Mouse (Mus musculus): ENCODE measurements around the gene Rab30.
A peak's percentile ranks its signal among the peaks of the same experiment; 100 is the strongest.
"Not testable (repeated sequence)": the region's sequence is repeated elsewhere in the genome, so short reads cannot be mapped to it uniquely, and the experiment has no call there.

Rab30 gene

DNA sequence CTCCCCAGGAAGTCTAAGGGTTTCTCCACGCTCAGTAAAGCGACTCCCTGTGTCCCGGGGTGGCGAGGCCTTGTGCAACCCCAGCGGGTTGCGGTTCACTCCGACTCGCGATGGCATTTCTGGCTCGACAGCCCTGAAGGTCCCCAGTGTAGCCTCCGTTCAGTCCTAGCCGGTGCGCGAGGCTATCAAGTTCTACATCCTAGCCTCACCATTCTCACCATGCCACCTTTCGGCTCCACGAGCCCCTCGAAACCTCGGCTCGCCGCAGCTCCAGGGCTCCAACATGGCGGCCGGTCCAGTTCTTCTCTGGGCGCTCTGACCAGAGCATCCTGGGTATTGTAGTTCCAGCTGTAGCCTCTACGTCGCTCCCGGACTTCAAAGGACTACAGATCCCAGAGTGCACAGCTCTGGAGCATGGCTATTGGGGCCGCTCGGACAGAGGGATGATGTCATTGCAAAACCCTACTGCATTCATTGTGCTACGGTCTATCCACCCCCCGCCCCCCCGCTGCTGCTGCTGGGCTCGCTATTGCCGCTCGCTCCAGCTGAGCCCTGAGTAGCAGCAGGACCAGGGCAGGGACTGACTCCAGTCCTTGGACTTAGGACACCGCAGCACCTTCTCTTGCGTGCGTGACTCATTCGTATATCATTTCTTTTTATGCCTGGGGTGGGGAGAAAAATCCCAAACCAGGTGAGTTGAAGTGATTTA is at the start of gene Rab30:
TSS of gene Rab30 (plus strand) at position 452 of the 709 bp plus-strand sequence.
- DNase-seq, result peak; percentile 97 to 98

DNA sequence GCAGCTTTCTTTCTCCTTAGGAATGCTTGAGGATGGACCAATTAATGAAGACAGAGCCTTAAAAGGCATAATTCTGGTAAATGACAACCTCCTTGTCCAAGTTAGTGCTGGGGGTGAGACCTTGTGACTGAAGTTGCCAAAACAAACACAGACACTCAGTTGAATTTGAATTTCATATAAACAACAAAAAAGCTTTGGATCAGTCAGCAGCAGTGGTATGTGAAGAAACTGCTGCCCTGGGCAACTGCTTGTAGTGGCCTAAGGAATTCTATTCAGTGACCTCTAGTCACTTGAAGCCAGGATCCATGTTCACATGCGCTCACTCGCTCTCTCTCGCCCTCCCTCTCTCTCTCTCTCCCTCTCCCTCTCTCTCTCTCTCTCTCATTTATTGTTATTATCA is 45.0 kb upstream of the Rab30 start:
- no peak for DNase-seq

DNA sequence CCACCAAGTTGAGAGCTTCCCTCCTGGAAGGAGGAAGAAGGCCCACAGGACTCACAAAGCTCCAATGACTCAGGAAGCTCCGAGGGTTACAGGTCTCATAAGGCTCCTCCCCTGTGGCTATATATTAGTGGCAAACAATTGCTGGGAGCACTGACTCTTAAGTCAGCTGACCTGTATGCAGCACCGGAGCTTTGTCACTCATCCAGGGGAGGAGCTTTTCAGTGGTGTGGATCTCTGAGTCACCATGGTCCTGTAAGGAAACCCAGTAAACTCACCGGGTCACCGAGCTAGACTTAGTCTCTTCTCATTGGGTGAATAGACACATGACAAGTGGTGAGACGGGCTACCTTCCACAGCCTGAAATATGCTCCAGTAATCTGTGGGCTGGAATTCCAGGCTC is 42.6 kb upstream of the Rab30 start:
- no peak for DNase-seq

DNA sequence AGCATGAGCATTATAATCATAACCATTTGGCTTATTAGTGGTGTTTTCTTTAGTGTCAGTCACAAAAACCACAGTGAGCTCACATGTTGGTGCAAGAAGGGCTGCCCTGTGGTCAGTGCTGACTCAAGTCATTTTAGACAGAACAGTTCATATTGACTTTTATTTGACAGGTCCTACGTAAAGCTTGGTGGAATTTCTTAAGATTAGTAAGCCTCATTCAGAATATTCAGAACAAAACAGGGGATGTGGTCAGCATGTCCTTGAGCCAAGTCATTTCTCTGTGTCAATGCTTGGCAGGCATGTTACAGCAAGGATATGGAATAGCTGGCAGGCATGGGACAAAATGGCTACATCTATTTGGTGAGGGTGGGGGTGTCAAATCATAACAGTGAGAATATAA is 37.7 kb upstream of the Rab30 start:
- no peak for DNase-seq

DNA sequence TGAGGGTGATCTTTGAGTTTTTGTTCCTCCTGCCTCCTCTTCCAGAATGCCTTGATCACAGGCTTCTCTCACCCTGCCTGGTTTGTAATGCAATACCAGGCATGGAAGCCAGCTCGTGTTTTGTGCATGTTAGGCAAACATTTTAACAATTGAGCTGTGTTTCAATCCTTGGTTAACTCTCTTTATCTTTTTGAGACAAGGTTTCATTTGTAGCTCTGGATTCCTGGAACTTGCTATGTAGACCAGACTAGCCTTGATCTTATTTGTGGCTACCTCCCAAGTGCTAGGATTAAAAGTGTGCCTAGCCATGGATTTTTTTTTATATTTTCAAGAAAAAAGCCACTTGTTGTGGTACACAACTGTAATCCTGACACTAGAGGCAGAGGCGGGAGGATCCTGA is 35.9 kb upstream of the Rab30 start:
- DNase-seq, result no peak

DNA sequence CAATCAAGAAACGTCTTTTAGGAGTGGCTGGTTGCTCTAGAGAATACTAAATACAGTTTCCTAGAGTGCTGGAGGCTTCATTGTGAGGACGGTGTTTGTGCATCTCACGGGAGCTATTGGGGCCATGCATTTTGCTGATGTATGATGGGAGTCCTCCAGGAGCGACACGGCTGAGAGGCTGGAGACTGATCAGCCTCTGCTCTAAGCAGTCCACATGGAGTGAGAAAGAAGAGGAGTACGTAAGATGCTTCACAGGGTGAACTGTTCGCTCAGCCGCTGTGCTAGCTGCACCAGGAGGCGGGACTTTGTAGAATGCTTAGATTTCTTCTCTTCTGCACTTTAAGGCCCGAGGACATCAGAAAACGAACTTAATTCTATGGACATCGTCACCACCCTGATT is 34.7 kb upstream of the Rab30 start:
- no peak for DNase-seq

DNA sequence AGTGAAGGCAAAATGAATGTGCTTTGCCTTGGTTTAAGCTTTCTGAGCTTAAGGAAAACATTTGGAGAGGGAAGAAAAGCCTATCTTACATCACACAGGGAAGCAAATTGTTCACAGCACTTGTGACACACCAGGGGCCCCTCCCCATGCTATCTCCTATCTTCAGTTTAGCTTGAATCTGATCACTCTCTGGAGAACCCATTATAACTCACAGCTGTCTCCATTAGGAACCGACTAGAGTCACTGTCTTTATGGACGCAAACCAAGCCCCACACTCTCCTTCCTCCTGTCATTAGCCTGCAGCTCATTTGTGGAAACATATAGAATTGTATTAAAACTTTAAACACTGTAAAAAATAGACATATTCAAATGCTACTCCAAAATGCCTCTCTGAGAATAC is 31.8 kb upstream of the Rab30 start:
- no peak for DNase-seq

DNA sequence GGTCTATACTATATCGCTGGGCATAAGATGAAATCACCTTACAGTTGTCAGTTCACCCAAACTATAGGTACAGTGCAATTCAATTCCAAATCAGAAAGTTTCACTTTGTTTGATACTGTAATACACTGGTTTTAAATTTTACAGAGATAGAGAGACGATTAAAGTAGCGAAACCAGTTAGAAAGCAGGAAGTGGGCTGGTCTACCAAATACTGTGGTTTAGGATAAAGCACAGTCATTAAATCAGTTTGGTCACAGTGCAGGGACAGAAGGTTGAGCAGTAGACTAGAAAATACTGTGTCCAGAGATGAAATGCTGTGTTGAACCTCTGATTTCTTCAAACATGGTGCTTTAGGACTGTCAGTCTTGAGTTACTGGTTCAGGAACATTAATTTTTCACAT is 29.8 kb upstream of the Rab30 start:
- DNase-seq, result no peak

DNA sequence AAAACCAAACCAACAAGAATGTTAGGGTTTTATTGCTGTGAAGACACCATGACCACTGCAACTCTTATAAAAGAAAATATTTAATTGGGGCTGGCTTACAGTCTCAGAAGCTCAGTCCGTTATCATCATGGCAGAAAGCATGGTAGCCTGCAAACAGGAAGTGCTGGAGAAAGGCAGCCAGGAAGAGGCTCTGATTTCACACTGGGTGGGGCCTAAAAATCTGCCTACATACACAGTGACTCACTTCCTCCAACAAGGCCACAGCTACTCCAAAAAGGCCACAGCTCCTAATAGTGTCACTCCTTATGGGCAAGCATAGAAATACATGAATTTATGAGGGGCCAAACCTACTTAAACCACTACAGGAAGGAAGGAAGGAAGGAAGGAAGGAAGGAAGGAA is 26.3 kb upstream of the Rab30 start:
- no peak for DNase-seq

DNA sequence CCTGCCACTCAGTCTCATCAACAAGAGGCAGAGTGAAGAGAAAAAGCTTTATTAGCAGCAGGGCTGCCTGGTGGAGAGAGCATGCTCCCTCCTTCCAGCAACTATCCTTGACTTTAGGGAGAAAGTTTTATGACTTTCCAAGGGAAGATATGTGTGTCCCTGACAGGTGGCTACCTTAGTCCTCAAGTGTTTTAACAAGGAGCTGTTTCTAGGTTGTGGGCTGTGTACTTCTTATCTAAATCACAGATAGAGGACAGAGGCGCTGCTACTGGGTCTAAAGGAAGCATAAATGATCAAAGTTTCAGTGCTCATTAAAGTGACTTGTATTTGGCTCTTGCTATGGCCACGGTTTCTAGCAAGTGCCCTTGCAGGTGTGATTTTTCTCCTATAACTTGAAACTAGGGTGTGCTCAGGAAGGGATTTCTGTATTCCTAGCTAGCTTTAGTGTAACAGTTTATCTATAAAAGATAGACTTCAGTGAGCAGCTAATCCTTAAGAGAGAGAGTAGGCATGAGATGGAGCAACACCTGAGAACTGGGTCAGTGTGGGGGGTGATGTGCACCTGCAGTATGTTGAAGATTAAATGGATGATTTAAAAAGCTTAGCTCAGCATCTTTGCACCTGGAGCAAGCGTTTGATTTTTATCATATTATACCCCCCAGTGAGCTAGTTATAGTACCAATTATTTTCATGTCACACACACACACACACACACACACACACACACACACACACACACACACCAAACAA is 21.1 kb upstream of the Rab30 start:
- no peak for DNase-seq

DNA sequence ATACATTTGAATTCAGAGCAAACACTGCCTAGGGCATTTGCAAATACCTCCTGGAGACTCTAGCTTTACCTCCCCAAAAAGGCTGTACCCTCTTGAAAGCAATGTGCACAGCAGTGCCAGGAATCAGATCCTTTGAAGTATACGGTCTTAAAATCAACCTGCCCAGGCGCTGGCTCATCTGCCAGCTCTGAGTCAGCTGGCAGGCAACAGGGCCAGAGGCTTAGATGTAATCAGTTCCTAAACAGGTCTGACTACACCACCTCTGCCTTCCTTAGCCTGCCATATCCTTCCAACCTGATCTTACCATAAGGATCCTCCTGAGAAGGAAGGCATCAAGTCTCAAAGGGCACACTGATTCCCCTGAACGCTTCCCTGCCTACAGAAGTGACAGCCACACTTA is 17.7 kb upstream of the Rab30 start:
- DNase-seq, result no peak

DNA sequence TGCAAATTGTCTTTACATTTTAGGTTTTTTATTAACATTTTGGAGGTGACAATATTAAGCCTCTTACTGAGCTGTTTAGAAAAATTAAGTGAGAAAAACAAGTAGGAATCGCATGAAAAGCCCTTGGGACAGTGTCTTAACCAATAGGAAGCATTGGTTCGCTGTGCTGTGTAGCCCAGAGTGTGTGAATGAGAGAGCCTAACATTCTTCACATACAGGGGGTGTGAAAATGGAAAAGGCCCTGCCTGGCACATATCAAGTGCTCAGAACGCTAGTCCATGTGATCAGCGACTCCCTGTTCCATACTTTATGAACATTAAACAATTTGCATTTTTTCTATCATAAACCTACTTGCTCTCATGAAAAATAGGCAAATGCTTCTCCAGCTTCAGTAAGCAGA is 17.1 kb upstream of the Rab30 start:
- no peak for DNase-seq

DNA sequence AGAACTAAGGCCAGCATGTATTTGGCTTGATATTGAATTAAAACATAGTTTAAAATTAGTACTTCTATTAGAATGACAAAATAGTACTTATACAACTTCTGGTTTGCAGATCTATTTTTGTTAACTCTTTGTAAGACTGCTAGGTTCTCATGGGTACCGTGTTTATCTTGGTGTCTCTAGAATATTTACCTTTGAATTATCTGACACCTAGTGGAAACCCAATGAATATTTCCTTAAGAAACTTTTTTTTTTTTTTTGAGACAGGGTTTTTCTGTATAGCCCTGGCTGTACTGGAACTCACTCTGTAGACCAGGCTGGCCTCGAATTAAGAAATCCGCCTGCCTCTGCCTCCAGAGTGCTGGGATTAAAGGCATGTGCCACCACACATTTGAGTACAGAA is 11.8 kb upstream of the Rab30 start:
- not testable (repeated sequence) for DNase-seq

DNA sequence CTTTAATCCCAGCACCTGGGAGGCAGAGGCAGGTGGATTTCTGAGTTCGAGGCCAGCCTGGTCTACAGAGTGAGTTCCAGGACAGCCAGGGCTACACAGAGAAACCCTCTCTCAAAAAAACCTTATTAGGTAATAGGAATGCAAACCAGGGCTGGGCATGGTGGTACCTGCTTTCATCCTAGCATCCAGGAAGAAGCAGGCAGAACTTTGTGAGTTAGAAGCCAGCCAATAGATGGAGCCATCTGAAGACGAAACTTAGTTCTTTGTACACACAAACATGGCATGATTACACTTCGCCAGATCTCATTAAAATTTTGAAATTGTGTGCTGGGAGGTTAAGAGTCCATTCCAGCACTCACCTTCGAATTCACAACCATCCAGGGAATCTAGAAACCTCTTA is 10.9 kb upstream of the Rab30 start:
- DNase-seq, result no peak

DNA sequence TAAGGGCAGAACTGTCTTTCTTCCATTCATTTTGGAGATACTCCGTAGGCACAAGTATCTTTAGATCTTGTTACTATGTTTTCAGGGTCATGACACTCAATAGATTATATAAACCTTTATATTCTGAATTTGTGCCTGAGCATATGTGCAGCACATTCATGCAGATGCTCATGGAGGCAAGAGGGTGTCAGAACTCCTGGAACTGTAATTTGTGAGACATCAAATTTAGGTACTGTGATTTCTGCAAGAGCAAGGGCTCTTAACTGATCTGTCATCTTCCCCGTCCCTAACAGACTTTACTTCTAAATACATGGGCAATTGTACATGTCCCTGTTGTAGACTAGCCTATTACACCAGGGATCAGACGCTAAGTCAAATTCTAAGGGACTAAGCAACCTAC is 10.4 kb upstream of the Rab30 start:
- DNase-seq, result no peak

DNA sequence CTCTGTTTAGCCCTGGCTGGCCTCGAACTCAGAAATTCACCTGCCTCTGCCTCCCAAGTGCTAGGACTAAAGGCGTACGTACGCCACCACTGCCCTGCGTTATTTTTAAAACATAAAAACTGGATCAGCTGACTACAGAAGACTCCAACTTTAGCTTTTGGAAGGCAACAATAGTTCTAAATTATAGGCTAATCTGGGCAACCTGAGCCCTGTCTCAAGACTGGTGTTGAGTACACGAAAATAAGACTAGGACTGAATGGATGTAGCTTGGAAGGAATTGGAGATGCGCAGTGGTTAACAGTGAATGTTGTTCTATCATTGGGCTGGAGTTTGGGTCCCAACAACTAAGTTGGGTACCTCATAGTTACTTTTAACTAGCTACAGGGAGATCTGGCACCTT is 9.3 kb upstream of the Rab30 start:
- DNase-seq, result no peak

DNA sequence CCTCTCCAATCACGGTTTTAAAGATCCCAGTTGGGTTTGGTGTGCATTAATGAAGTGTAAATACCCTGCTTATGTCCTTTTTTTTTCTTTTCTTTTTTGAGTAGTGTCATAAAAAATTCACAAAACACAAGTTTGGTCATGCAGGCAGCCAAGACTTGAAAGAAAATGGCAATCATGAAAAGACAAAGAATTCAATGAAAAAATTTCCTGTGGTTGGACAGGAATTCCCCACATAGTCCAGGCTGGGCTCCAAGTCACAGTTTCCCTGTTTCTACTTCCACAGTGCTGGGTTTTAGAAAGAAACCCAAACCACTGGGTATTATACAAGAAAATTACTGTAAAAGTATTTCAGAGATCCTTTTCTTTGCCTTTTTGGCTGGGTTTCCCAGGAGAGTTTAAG is 3.8 kb upstream of the Rab30 start:
- no peak for DNase-seq

DNA sequence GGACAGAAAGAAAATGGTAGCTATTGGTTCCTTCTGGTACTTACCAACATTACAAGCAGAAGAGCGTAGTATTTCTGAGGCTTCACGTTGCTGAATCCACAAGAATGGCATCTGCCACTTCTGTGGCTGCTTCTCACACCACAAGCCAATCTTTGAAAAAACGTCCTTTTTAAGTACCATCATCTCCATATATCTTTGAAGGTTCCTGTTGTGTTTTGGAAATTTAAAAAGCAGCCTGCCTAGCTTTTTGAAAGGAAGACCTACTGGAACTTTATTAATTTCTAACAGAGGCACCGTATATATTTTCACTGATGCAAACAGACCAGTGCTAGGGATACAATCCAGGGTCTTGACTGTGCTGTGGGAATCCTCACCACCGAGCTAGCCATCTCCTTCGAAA is 1.4 kb upstream of the Rab30 start:
- no peak for DNase-seq

DNA sequence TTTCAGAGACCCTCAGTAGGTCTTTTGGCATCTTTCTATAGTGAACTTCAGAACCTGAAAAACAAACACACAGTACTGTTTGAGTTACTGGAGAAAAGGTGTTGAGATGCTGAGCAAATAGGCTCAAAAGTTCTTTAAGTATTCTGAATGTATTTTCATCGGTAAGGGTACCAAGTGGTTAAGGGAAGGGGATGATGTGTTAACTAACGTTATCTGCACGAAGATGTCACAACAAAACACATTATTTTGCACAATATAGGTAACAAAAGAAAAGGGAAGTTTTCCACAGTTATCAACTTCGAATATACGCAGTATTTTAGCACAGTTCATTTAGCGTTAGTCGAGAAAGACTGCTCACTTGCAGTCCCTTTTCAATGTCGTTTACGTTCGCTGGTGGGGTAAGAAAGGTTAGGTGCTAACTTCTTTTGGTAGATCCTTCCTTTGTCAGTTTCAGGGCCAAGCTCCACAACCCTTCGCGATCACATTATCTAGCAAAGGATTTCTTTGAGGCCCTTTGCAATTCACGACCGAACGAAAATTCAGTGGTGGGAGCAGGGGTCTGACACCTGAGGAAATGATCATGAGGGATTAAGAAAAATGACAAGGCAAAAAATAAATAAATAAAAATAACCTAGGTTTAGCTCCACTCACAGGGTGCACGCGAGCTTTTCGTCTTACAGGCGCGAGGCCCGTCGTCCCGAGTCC is 840 bp upstream of the Rab30 start:
- no peak for DNase-seq

DNA sequence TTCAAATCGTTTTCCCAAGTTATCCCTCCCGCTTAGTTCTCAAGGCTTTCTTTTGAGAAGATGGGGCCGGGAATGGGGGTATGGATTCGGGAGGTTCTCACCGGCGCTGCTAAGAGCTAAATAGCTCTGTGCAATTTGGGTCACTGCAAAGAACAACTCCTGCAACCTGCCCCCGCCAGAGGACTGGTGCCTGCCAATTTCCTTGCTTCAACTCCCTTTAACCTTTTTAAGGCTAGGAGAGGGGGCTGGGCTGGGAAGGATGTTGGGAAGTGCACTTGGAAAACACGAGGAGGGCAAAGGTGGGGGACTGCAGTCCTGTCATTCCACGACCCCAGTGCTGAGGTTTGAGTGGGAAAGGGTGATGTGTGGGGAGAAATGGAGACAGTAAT is 452 bp downstream of the Rab30 start:
- peak; percentile 36 to 39 for DNase-seq

DNA sequence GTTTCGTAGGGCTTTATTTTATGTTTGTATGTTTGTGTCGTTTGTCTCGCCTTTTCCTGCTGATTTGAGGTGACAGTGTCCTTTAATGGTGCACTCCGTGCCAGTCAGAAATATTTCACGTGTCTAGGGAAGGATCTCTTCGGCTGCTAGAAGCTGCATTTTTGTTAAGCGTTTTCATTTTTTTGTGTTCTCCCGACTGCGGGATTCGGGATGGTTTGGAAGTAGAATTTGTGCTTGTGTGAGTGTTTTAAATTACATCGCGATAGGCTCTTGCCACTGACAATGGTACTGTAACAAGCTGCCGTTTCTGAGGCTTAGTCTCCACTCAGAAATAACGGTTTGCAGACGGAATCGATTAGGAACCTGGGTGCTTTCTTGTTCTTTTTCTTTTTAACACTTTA is 938 bp downstream of the Rab30 start:
- DNase-seq, result no peak

DNA sequence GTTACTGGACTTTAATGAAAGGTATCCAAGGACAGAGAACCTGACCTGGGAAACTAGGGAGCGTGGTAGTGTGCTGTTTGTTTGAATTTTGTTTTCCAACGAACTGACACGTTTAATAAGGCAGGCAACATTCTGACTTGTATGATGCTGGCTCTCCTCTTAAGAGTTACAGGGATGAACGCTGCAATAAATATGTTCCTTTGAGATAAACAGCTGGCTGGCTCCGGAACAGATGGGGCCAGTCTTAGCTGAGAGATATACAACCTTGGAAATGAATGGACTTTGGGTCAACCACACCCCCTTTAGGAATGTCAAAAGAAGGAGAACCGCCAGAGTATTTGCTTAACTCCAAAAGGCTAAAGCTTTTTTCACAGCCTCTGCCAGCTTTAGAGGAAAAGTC is 1.4 kb downstream of the Rab30 start:
- DNase-seq, result peak in 1 of 2 experiments; percentile 19

DNA sequence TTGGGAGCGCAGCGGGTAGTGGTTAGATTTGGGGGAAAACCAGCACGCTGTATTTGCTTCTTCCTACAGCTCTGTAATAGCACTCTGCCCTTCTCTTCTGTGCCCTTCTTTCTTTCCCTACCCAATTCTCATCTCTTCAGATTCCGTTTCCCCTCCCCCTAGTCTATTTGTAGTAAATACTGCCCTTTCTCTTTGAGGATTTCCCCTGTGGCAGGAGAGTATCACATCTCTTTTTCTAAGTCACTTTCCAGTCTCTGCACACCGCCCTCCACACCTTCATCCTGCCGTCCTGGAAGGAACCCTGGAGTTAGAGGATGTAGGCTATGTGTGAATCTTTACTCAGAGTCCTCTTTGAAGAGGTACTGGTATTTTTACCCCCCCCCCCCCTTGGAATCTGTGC is 1.9 kb downstream of the Rab30 start:
- DNase-seq, result no peak

DNA sequence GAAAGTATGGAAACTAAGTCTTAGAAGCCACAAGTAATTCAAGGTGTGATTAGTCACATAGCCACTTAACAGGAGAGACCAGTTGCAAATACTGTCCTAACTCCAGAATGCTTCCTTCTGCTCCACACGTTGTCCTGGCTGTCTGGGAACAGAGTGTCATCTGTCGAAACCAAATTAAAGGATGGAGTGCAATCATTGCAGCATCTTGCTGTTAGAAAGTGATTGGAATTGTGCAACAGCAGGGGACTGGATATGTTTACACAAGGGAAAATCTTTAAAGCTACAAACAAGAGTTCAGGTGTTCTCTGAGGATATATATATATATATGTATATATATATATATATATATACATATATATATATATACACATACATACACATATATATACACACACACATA is 9.0 kb downstream of the Rab30 start:
- no peak for DNase-seq

Measured in lung, adult 18-20 months (tissue).